In genomic region chr7:64839801-64840575, GRCm38 (mm10) we compare ENCODE assay signal across 8 mouse cellular contexts. TPM values are rescaled to one million over a fixed set of nuclear protein-coding genes. Genes with fewer than 3 reads are reported as not detected.
DNase-seq lines count a peak whose midpoint lies in the region; ATAC-seq and TF ChIP-seq lines count a peak whose summit lies in the region.

No protein-coding gene starts in this region.

- no peak for TF ChIP-seq EP300 in heart, adult 2 months (IDR thresholded peaks at IDR 0.05; ENCODE audit: insufficient read depth, low read depth, low read length)

- no peaks in the 10 kb centered on the region for H3K79me2 ChIP-seq in heart, adult 2 months (replicated peaks; ENCODE audit: control insufficient read depth, insufficient read depth, low read length)

- peak; percentile 99 for DNase-seq in ZHBTc4 (ENCODE audit: low read depth, low spot score)
- peak; percentile 77 for DNase-seq in embryo, embryonic 9.5 days (ENCODE audit: extremely low spot score)
- DNase-seq in heart, adult 2 months = peak; percentile 23 to 29
- DNase-seq in kidney, adult 2 months = peak; percentile 54
- DNase-seq in left cerebral cortex, postnatal 4 days = peak; percentile 71

- no peaks in the 10 kb centered on the region for H3K36me3 ChIP-seq in heart, adult 2 months (ENCODE audit: control insufficient read depth, insufficient read depth, low read length)
- no peaks in the 10 kb centered on the region for H3K36me3 ChIP-seq in kidney, adult 2 months (ENCODE audit: control insufficient read depth, insufficient read depth, low read length)
- H3K36me3 ChIP-seq in midbrain, embryonic 12.5 days = no peaks in the 10 kb centered on the region
- H3K36me3 ChIP-seq in stomach, embryonic 14.5 days (ENCODE audit: control insufficient read depth, insufficient read depth, low read length) = no peaks in the 10 kb centered on the region

- no peaks in the 10 kb centered on the region for H3K9me3 ChIP-seq in midbrain, embryonic 12.5 days
- H3K9me3 ChIP-seq in stomach, embryonic 14.5 days (ENCODE audit: control insufficient read depth, low read depth, low read length) = no peaks in the 10 kb centered on the region

- H3K4me1 ChIP-seq in heart, adult 2 months (ENCODE audit: control insufficient read depth, insufficient read depth, low read length) = no peaks in the 10 kb centered on the region
- no peaks in the 10 kb centered on the region for H3K4me1 ChIP-seq in kidney, adult 2 months (ENCODE audit: control insufficient read depth, insufficient read depth, low read length)
- H3K4me1 ChIP-seq in midbrain, embryonic 12.5 days = peaks cover 24% of the 10 kb centered on the region
- H3K4me1 ChIP-seq in stomach, embryonic 14.5 days (ENCODE audit: control insufficient read depth, insufficient read depth, low read length) = 0 out of 2 replicates have a peak, but pooled peaks cover 6% of the 10 kb centered on the region

- WGBS in heart, adult 2 months = 4% methylated on average over 21 of the region's 21 CpGs
- 4% methylated on average over 21 of the region's 21 CpGs for WGBS in kidney, adult 2 months
- WGBS in midbrain, embryonic 12.5 days = 2% methylated on average over 21 of the region's 21 CpGs
- 2% methylated on average over 21 of the region's 21 CpGs for WGBS in stomach, embryonic 14.5 days

- no peak overlapping the region for H3K9ac ChIP-seq in heart, adult 2 months (ENCODE audit: low read depth, low read length)
- H3K9ac ChIP-seq in midbrain, embryonic 12.5 days (replicated peaks) = peak overlapping the region; percentile 12; the same call in 1 of the 2 replicates
- H3K9ac ChIP-seq in stomach, embryonic 14.5 days (replicated peaks; ENCODE audit: low read depth, low read length) = no peak overlapping the region

- TF ChIP-seq POLR2A in heart, adult 2 months (IDR thresholded peaks at IDR 0.05; ENCODE audit: insufficient read depth, low read depth, low read length) = no peak
- TF ChIP-seq POLR2A in kidney, adult 2 months (IDR thresholded peaks at IDR 0.05; ENCODE audit: low read depth, low read length) = no peak

- peak; percentile 55 for TF ChIP-seq CTCF in heart, adult 2 months (IDR thresholded peaks at IDR 0.05)
- TF ChIP-seq CTCF in kidney, adult 2 months (conservative IDR thresholded peaks at IDR 0.05; ENCODE audit: insufficient read depth, insufficient read length, low read depth, low read length) = no peak

- peak; percentile 89 for ATAC-seq in midbrain, embryonic 12.5 days (ENCODE audit: low FRiP score, low read depth)
- ATAC-seq in stomach, embryonic 14.5 days (ENCODE audit: insufficient number of reproducible peaks, insufficient read depth, low FRiP score, low read depth) = peak; percentile 90
- ATAC-seq in erythroblast, adult 5-6 weeks (replicated peaks; ENCODE audit: low FRiP score, poor library complexity, severe bottlenecking) = no peak

- peak overlapping the region; percentile 24; the same call in 1 of the 2 replicates for H3K4me3 ChIP-seq in heart, adult 2 months
- no peak overlapping the region for H3K4me3 ChIP-seq in kidney, adult 2 months (ENCODE audit: insufficient read depth, low read depth, low read length)
- H3K4me3 ChIP-seq in midbrain, embryonic 12.5 days = peak overlapping the region; percentile 27
- H3K4me3 ChIP-seq in stomach, embryonic 14.5 days (ENCODE audit: low read depth, low read length) = peak overlapping the region; percentile 18

- H3K27me3 ChIP-seq in heart, adult 2 months (ENCODE audit: control insufficient read depth, insufficient read depth, low read length) = no peaks in the 10 kb centered on the region
- H3K27me3 ChIP-seq in kidney, adult 2 months (replicated peaks; ENCODE audit: control insufficient read depth, insufficient read depth, low read length) = no peaks in the 10 kb centered on the region
- peaks cover 6% of the 10 kb centered on the region; the same call in 1 of the 2 replicates for H3K27me3 ChIP-seq in midbrain, embryonic 12.5 days
- no peaks in the 10 kb centered on the region for H3K27me3 ChIP-seq in stomach, embryonic 14.5 days (ENCODE audit: control insufficient read depth, insufficient read depth, low read length)

- intact Hi-C loops in heart, adult 2 months (cut with DNase I) = no loop called here
- intact Hi-C loops in left cerebral cortex, postnatal 4 days (cut with DNase I) = no loop called here

- H3K27ac ChIP-seq in heart, adult 2 months = no peak overlapping the region
- no peak overlapping the region for H3K27ac ChIP-seq in kidney, adult 2 months (ENCODE audit: insufficient read depth, low read depth, low read length)
- no peak overlapping the region for H3K27ac ChIP-seq in midbrain, embryonic 12.5 days (replicated peaks)
- no peak overlapping the region for H3K27ac ChIP-seq in stomach, embryonic 14.5 days (ENCODE audit: low read length)

- H3K4me2 ChIP-seq in midbrain, embryonic 12.5 days (replicated peaks) = peak overlapping the region; percentile 55
- H3K4me2 ChIP-seq in stomach, embryonic 14.5 days (replicated peaks; ENCODE audit: low read depth, low read length) = peak overlapping the region; percentile 59

RNA-seq across cellular contexts. Expression of gene Nsmce3, which starts 32.8 kb away (rescaled TPM):
- total RNA-seq in heart, adult 2 months (2021) = 1 to 10 TPM; 2.9 to 3.0 TPM
- 2.5 and 2.6 TPM in 2 replicates for polyA plus RNA-seq in heart, adult 2 months (2012; rRNA removed)
- polyA plus RNA-seq in kidney, adult 2 months (2012; rRNA removed) = 3.5 and 4.0 TPM in 2 replicates
- 10 to 100 TPM; 11.8 to 12.5 TPM for total RNA-seq in left cerebral cortex, postnatal 4 days (2021)
- polyA plus RNA-seq in midbrain, embryonic 12.5 days (2016; fragmentation: Nextera tagmentation; extraction: Ambion mirVana) = 11.6 TPM in 2 replicates
- polyA plus RNA-seq in stomach, embryonic 14.5 days (2014; fragmentation: Nextera tagmentation; extraction: Ambion mirVana) = 11.6 and 12.8 TPM in 2 replicates
- 0.21 and 2.3 TPM in 2 replicates for total RNA-seq in erythroblast, adult 5-6 weeks (2015; ENCODE audit: low replicate concordance)
- total RNA-seq in erythroblast, adult 5-6 weeks (2017; ENCODE audit: low replicate concordance) = 1.0 and 2.4 TPM in 2 replicates

Comparison
In these comparisons a context has a peak if more than half of its experiments do, and no peak if none do; other contexts are left out.
1. DNase-seq: peak in every context shown above with its lines; median percentile 99 in ZHBTc4; 77 in embryo, embryonic 9.5 days; 71 in left cerebral cortex, postnatal 4 days; 54 in kidney, adult 2 months; 26 in heart, adult 2 months.